Mouse (Mus musculus) myocyte (in vitro differentiated cells): ENCODE measurements at regions not wholly inside any gene's neighbourhood (a gene's known extent, or its start where the extent isn't known, plus 50 kb on each side); places are given as distances from the start of the nearest gene placed in this dataset.

ENCODE experiments used
- H3K27me3 ChIP-seq: one replicate; pipeline ENCODE4 v1.6.1; 2011; ENCODE audit not compliant: control insufficient read depth, insufficient read depth, insufficient read length
- H3K36me3 ChIP-seq: one replicate; pipeline ENCODE4 v1.6.1; 2011; ENCODE audit not compliant: control insufficient read depth, insufficient read depth
- H3K4me2 ChIP-seq: one replicate; pipeline ENCODE4 v1.6.1; 2011; ENCODE audit warnings: low read depth, control low read depth
- H3K4me3 ChIP-seq: one replicate; pipeline ENCODE4 v1.5.1; 2011; ENCODE audit warnings: mild to moderate bottlenecking, control low read depth, moderate library complexity
- H3K79me2 ChIP-seq: one replicate; pipeline ENCODE4 v1.6.1; 2011; ENCODE audit not compliant: control insufficient read depth, insufficient read depth
- H3ac ChIP-seq: one replicate; pipeline ENCODE4 v1.6.1; 2011; ENCODE audit not compliant: control insufficient read depth, insufficient read length
- CEBPB ChIP-seq: IDR thresholded peaks from 2 replicates; pipeline ENCODE4 v1.6.1; 2011; ENCODE audit warnings: mild to moderate bottlenecking, moderate library complexity; ENCODE audit not compliant: poor library complexity, insufficient read depth, severe bottlenecking
- E2F4 ChIP-seq: IDR thresholded peaks from one replicate; pipeline ENCODE4 v1.6.1; 2011; ENCODE audit warnings: mild to moderate bottlenecking, control low read depth, moderate library complexity; ENCODE audit not compliant: insufficient read depth
- MAX ChIP-seq: IDR thresholded peaks from one replicate; pipeline ENCODE4 v1.6.1; 2011; ENCODE audit warnings: low read depth, mild to moderate bottlenecking, control low read depth
- MYOD1 ChIP-seq, 3 experiments: IDR thresholded peaks; one replicate each; pipeline ENCODE4 v1.6.1; 2011; ENCODE audit warnings: control low read depth in 2 of 3, low read depth in 2 of 3, mild to moderate bottlenecking in 2 of 3, moderate library complexity in 1 of 3; ENCODE audit not compliant: insufficient read length in 2 of 3, control insufficient read depth in 1 of 3
- MYOG ChIP-seq, 3 experiments: IDR thresholded peaks; one replicate each; pipeline ENCODE4 v1.6.1; 2011; ENCODE audit warnings: control low read depth in 2 of 3, low read depth in 2 of 3, mild to moderate bottlenecking in 2 of 3; ENCODE audit not compliant: insufficient read length in 2 of 3, control insufficient read depth in 1 of 3, insufficient read depth in 1 of 3
- POLR2A ChIP-seq: IDR thresholded peaks from one replicate; pipeline ENCODE4 v1.6.1; 2011; ENCODE audit warnings: low read depth, mild to moderate bottlenecking, control low read depth, moderate library complexity; ENCODE audit not compliant: insufficient read length
- POLR2AphosphoS2 ChIP-seq: IDR thresholded peaks from one replicate; pipeline ENCODE4 v1.6.1; 2011; ENCODE audit warnings: low read depth, control low read depth; ENCODE audit not compliant: insufficient read length
- REST ChIP-seq: IDR thresholded peaks from one replicate; pipeline ENCODE4 v1.6.1; 2011; ENCODE audit warnings: mild to moderate bottlenecking, control low read depth, moderate library complexity; ENCODE audit not compliant: insufficient read depth, insufficient read length
- SRF ChIP-seq: IDR thresholded peaks from one replicate; pipeline ENCODE4 v1.6.1; 2011; ENCODE audit warnings: low read depth; ENCODE audit not compliant: control insufficient read depth, insufficient read length
- TCF12 ChIP-seq: IDR thresholded peaks from one replicate; pipeline ENCODE4 v1.6.1; 2011; ENCODE audit warnings: mild to moderate bottlenecking, control low read depth; ENCODE audit not compliant: poor library complexity, insufficient read depth, severe bottlenecking
- TCF3 ChIP-seq: IDR thresholded peaks from one replicate; pipeline ENCODE4 v1.6.1; 2011; ENCODE audit warnings: low read depth, control low read depth; ENCODE audit not compliant: insufficient read length
- USF1 ChIP-seq: IDR thresholded peaks from one replicate; pipeline ENCODE4 v1.6.1; 2011; ENCODE audit warnings: low read depth, mild to moderate bottlenecking, control low read depth, moderate library complexity

DNA sequence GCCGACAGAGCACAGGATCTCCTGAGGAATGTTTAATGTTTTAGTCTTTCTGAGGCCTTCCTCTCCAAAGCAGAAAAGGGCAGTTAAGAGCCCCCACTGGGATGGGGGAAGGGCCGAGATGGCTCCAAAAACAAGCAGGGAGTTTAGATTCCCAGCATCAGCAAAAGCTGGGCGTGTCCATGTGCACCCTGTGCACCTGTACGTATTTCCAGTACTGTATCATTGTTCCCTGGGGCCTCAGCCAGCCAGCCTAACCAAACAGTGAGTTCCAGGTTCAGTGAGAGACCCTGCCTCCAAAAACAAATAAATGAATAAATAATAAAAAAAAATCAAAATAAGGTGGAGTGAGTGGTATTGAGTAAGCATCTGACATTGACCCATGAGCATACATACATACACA, 50.8 kb upstream of the Olfm1 start:
- TF ChIP-seq SRF (no peak), CEBPB (no peak), TCF3 (no peak), MAX (no peak), USF1 (no peak), MYOD1 (IDR thresholded peaks at IDR 0.05; ENCODE audit: control insufficient read depth in 1 of 3, insufficient read length in 2 of 3, low read depth in 2 of 3) (no peak), MYOG (IDR thresholded peaks at IDR 0.05; ENCODE audit: control insufficient read depth in 1 of 3, insufficient read depth in 1 of 3, insufficient read length in 2 of 3, low read depth in 2 of 3) (no peak), POLR2AphosphoS2 (no peak), E2F4 (no peak), POLR2A (no peak)
- H3K27me3 ChIP-seq, result no peaks in the 10 kb centered on the region
- no peaks in the 10 kb centered on the region for H3K79me2 ChIP-seq
- no peaks in the 10 kb centered on the region for H3K36me3 ChIP-seq
- no peak overlapping the region for H3ac ChIP-seq
- no peak overlapping the region for H3K4me2 ChIP-seq
- H3K4me3 ChIP-seq, result no peak overlapping the region

DNA sequence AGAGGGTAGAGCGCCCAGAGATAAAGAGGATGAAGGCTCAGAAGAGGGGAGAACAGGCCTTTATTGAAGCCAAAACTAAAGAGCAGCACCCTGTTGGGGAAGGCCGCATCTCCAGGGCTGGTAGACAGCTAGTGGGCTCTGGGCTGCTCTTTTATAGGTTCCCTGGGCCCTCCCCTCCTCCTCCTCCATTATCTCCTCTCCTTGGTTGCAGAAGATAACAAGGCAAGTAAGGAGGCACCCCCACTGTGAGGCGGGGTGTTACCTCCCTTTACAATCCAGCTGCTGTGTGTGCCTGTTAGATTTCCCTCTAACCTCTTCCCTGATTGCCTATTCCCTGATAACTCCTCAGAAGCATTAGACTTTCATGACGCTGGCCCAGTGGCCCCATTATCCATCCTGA, 51.2 kb upstream of the Olfm1 start:
- H3K4me3 ChIP-seq, result no peak overlapping the region
- H3K36me3 ChIP-seq, result no peaks in the 10 kb centered on the region
- H3ac ChIP-seq, result no peak overlapping the region
- no peak overlapping the region for H3K4me2 ChIP-seq
- no peaks in the 10 kb centered on the region for H3K79me2 ChIP-seq
- TF ChIP-seq MYOG (IDR thresholded peaks at IDR 0.05; ENCODE audit: control insufficient read depth in 1 of 3, insufficient read depth in 1 of 3, insufficient read length in 2 of 3, low read depth in 2 of 3) (no peak), E2F4 (no peak), MAX (no peak), TCF12 (no peak), POLR2AphosphoS2 (no peak), TCF3 (no peak), USF1 (no peak), SRF (no peak), CEBPB (no peak), POLR2A (no peak), MYOD1 (IDR thresholded peaks at IDR 0.05; ENCODE audit: control insufficient read depth in 1 of 3, insufficient read length in 2 of 3, low read depth in 2 of 3) (no peak), REST (no peak)
- no peaks in the 10 kb centered on the region for H3K27me3 ChIP-seq

GRCm38 (mm10) chr2:28138583-28138982, 53.9 kb upstream of the Fcnb start:
- H3ac ChIP-seq, result no peak overlapping the region
- no peak overlapping the region for H3K4me3 ChIP-seq
- H3K27me3 ChIP-seq, result no peaks in the 10 kb centered on the region
- H3K36me3 ChIP-seq, result no peaks in the 10 kb centered on the region
- H3K4me2 ChIP-seq, result peak overlapping the region; percentile 46
- TF ChIP-seq TCF12, result peak; percentile 73
- no peak for TF ChIP-seq CEBPB
- TF ChIP-seq MYOD1 (IDR thresholded peaks at IDR 0.05; ENCODE audit: control insufficient read depth in 1 of 3, insufficient read length in 2 of 3, low read depth in 2 of 3), result peak; percentile 77 to 95 (median 82)
- peak; percentile 57 for TF ChIP-seq TCF3
- TF ChIP-seq USF1, result no peak
- TF ChIP-seq MYOG (IDR thresholded peaks at IDR 0.05; ENCODE audit: control insufficient read depth in 1 of 3, insufficient read depth in 1 of 3, insufficient read length in 2 of 3, low read depth in 2 of 3), result peak; percentile 48 to 93 (median 59)
- H3K79me2 ChIP-seq, result no peaks in the 10 kb centered on the region

DNA sequence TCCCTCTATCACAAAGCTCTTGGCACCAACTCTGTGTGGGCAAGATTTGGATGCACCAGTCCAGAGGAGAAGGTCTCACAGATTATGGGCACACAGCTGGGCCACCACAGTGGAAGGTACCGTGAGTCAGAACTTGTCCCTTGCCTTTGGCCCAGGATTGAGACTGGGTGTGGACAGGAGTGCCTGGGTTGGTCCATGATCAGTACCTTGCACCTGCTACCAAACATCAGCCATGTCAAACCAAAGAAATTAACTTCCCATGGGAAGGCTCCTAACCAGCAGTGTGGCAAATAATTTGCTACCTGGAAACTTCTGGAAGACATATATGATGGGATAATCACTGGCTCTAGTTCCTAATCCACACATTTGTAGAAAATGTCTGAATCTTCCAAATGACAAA, 49.9 kb upstream of the Fcnb start:
- H3K4me2 ChIP-seq, result no peak overlapping the region
- H3K4me3 ChIP-seq, result no peak overlapping the region
- no peaks in the 10 kb centered on the region for H3K36me3 ChIP-seq
- no peak overlapping the region for H3ac ChIP-seq
- H3K27me3 ChIP-seq, result no peaks in the 10 kb centered on the region
- no peaks in the 10 kb centered on the region for H3K79me2 ChIP-seq
- TF ChIP-seq MYOD1 (IDR thresholded peaks at IDR 0.05; ENCODE audit: control insufficient read depth in 1 of 3, insufficient read length in 2 of 3, low read depth in 2 of 3) (peak in 1 of 3 experiments; percentile 62), SRF (no peak)
